Mouse (Mus musculus) kidney, adult 11 months (tissue): ENCODE measurements around the gene Nup54.

Experiments used
- DNase-seq: peaks from one replicate; pipeline ENCODE4 v3.0.0; 2022

The Nup54 gene

GRCm38 (mm10) chr5:92435025-92435584 lies at the start of gene Nup54:
Nup54 (minus strand) TSS chr5:92435219.
- peak; percentile 98 for DNase-seq

GRCm38 (mm10) chr5:92472863-92473262 lies 37.8 kb upstream of the Nup54 start:
- no peak for DNase-seq

- no peak for DNase-seq
Measured at GRCm38 (mm10) chr5:92471531-92471930, 36.5 kb upstream of the Nup54 start.

GRCm38 (mm10) chr5:92469201-92470130 lies 34.4 kb upstream of the Nup54 start:
- DNase-seq, result no peak

GRCm38 (mm10) chr5:92468234-92468633 lies 33.2 kb upstream of the Nup54 start:
- no peak for DNase-seq

GRCm38 (mm10) chr5:92467102-92467766 lies 32.2 kb upstream of the Nup54 start:
- no peak for DNase-seq

- DNase-seq, result no peak
Measured at GRCm38 (mm10) chr5:92465511-92465910, 30.5 kb upstream of the Nup54 start.

GRCm38 (mm10) chr5:92461321-92461720 lies 26.3 kb upstream of the Nup54 start:
- DNase-seq, result peak; percentile 52

- DNase-seq, result no peak
Measured at GRCm38 (mm10) chr5:92458726-92459125, 23.7 kb upstream of the Nup54 start.

- no peak for DNase-seq
Measured at GRCm38 (mm10) chr5:92457410-92457809, 22.4 kb upstream of the Nup54 start.

GRCm38 (mm10) chr5:92452876-92453275 lies 17.9 kb upstream of the Nup54 start:
- no peak for DNase-seq

GRCm38 (mm10) chr5:92446736-92447135 lies 11.7 kb upstream of the Nup54 start:
- no peak for DNase-seq

GRCm38 (mm10) chr5:92445016-92445415 lies 10.0 kb upstream of the Nup54 start:
- DNase-seq, result no peak

- no peak for DNase-seq
Measured at GRCm38 (mm10) chr5:92442914-92443313, 7.9 kb upstream of the Nup54 start.

- no peak for DNase-seq
Measured at GRCm38 (mm10) chr5:92441494-92441893, 6.5 kb upstream of the Nup54 start.

GRCm38 (mm10) chr5:92438540-92438939 lies 3.5 kb upstream of the Nup54 start:
- DNase-seq, result no peak

- DNase-seq, result no peak
Measured at GRCm38 (mm10) chr5:92434571-92434985, 441 bp downstream of the Nup54 start.

GRCm38 (mm10) chr5:92434070-92434469 lies 949 bp downstream of the Nup54 start:
- no peak for DNase-seq

- DNase-seq, result no peak
Measured at GRCm38 (mm10) chr5:92431611-92432010, 3.4 kb downstream of the Nup54 start.

GRCm38 (mm10) chr5:92430723-92431122 lies 4.3 kb downstream of the Nup54 start:
- no peak for DNase-seq

GRCm38 (mm10) chr5:92424126-92424525 lies 10.9 kb downstream of the Nup54 start:
- no peak for DNase-seq

GRCm38 (mm10) chr5:92413982-92414375 lies 21.0 kb downstream of the Nup54 start:
- DNase-seq, result no peak

GRCm38 (mm10) chr5:92413271-92413981 lies 21.6 kb downstream of the Nup54 start:
- no peak for DNase-seq
